Mouse (Mus musculus): ENCODE measurements around the gene Irs2.

DNA sequence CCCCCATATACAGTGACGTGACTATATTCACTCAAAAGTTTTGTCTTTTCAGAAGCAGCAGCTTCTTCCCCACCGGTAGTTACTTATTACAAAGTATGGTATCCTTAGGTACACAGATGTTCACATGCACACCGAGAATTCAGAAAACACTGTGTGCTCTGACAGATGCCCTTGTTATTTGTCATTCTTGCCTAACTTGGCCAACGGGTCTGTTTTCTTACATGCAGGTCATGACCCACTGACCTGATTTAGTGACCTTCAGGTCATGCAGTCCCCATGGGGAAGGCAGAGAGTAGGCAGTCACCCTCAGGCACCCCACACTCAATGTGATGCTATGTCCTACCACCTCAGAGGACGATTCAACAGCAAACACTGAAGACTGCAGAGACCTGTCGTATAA lies 68.4 kb downstream of the Irs2 start:
- TF ChIP-seq CTCF (IDR thresholded peaks at IDR 0.05; ENCODE audit: control insufficient read depth, insufficient read depth, insufficient read length) (no peak), MYOD1 (IDR thresholded peaks at IDR 0.05; ENCODE audit: control insufficient read depth, insufficient read length, low read depth) (no peak), CEBPB (IDR thresholded peaks at IDR 0.05; ENCODE audit: low read depth) (no peak), MAX (IDR thresholded peaks at IDR 0.05) (no peak)
